Mouse (Mus musculus): ENCODE data around the gene Samd4. TPM values are rescaled to one million over a fixed set of nuclear protein-coding genes. Genes with fewer than 3 reads are reported as not detected.

The Samd4 gene
- polyA plus RNA-seq, 1 experiment, result 3.9 TPM

GRCm38 (mm10) chr14:47058969-47059368 lies 176.3 kb downstream of the Samd4 start:
- Histone ChIP-seq H3K4me1 (ENCODE audit: control insufficient read depth, insufficient read depth, low read length) (no peaks in the 10 kb centered on the region), H3K36me3 (ENCODE audit: control insufficient read depth, insufficient read depth, low read length) (no peaks in the 10 kb centered on the region), H3K27me3 (replicated peaks; ENCODE audit: control insufficient read depth, insufficient read depth, low read length) (no peaks in the 10 kb centered on the region), H3K4me3 (ENCODE audit: insufficient read depth, low read depth, low read length) (no peak overlapping the region), H3K27ac (ENCODE audit: insufficient read depth, low read depth, low read length) (no peak overlapping the region)
- no peak for TF ChIP-seq CTCF (conservative IDR thresholded peaks at IDR 0.05; ENCODE audit: insufficient read depth, insufficient read length, low read depth, low read length)
- 95% methylated on average over 2 of the region's 2 CpGs for WGBS
- no peak for DNase-seq

GRCm38 (mm10) chr14:47065067-47065466 lies 182.4 kb downstream of the Samd4 start:
- 56% methylated on average over 5 of the region's 5 CpGs for WGBS
- Histone ChIP-seq H3K27me3 (replicated peaks; ENCODE audit: control insufficient read depth, insufficient read depth, low read length) (no peaks in the 10 kb centered on the region), H3K4me3 (ENCODE audit: insufficient read depth, low read depth, low read length) (no peak overlapping the region), H3K36me3 (ENCODE audit: control insufficient read depth, insufficient read depth, low read length) (no peaks in the 10 kb centered on the region), H3K27ac (ENCODE audit: insufficient read depth, low read depth, low read length) (no peak overlapping the region), H3K4me1 (ENCODE audit: control insufficient read depth, insufficient read depth, low read length) (no peaks in the 10 kb centered on the region; the same call in 1 of the 2 replicates)
- peak; percentile 37 for DNase-seq
- TF ChIP-seq POLR2A (IDR thresholded peaks at IDR 0.05; ENCODE audit: low read depth, low read length) (no peak), CTCF (conservative IDR thresholded peaks at IDR 0.05; ENCODE audit: insufficient read depth, insufficient read length, low read depth, low read length) (no peak)

GRCm38 (mm10) chr14:47066901-47067300 lies 184.2 kb downstream of the Samd4 start:
- Histone ChIP-seq H3K36me3 (ENCODE audit: control insufficient read depth, insufficient read depth, low read length) (no peaks in the 10 kb centered on the region), H3K27ac (ENCODE audit: insufficient read depth, low read depth, low read length) (peak overlapping the region; percentile 51; the same call in 1 of the 2 replicates), H3K4me3 (ENCODE audit: insufficient read depth, low read depth, low read length) (no peak overlapping the region), H3K4me1 (ENCODE audit: control insufficient read depth, insufficient read depth, low read length) (no peaks in the 10 kb centered on the region; the same call in 1 of the 2 replicates), H3K27me3 (replicated peaks; ENCODE audit: control insufficient read depth, insufficient read depth, low read length) (no peaks in the 10 kb centered on the region)
- DNase-seq, result peak; percentile 65
- TF ChIP-seq CTCF (conservative IDR thresholded peaks at IDR 0.05; ENCODE audit: insufficient read depth, insufficient read length, low read depth, low read length) (no peak), POLR2A (IDR thresholded peaks at IDR 0.05; ENCODE audit: low read depth, low read length) (no peak)
- WGBS, result 70% methylated on average over 5 of the region's 5 CpGs

GRCm38 (mm10) chr14:47074045-47074666 lies 191.5 kb downstream of the Samd4 start:
- DNase-seq, result peak; percentile 25
- no peaks in the 10 kb centered on the region for H3K4me1 ChIP-seq (ENCODE audit: control insufficient read depth, insufficient read depth, low read length)
- no peaks in the 10 kb centered on the region for H3K27me3 ChIP-seq (replicated peaks; ENCODE audit: control insufficient read depth, insufficient read depth, low read length)
- no peaks in the 10 kb centered on the region for H3K36me3 ChIP-seq (ENCODE audit: control insufficient read depth, insufficient read depth, low read length)
- TF ChIP-seq CTCF (conservative IDR thresholded peaks at IDR 0.05; ENCODE audit: insufficient read depth, insufficient read length, low read depth, low read length), result peak; percentile 23
- TF ChIP-seq POLR2A (IDR thresholded peaks at IDR 0.05; ENCODE audit: low read depth, low read length), result no peak
- no peak overlapping the region for H3K27ac ChIP-seq (ENCODE audit: insufficient read depth, low read depth, low read length)
- WGBS, result 79% methylated on average over 18 of the region's 18 CpGs
- no peak overlapping the region for H3K4me3 ChIP-seq (ENCODE audit: insufficient read depth, low read depth, low read length)

GRCm38 (mm10) chr14:47075010-47075677 lies 192.5 kb downstream of the Samd4 start:
- Histone ChIP-seq H3K27ac (ENCODE audit: insufficient read depth, low read depth, low read length) (no peak overlapping the region), H3K4me1 (ENCODE audit: control insufficient read depth, insufficient read depth, low read length) (no peaks in the 10 kb centered on the region), H3K4me3 (ENCODE audit: insufficient read depth, low read depth, low read length) (no peak overlapping the region), H3K36me3 (ENCODE audit: control insufficient read depth, insufficient read depth, low read length) (no peaks in the 10 kb centered on the region), H3K27me3 (replicated peaks; ENCODE audit: control insufficient read depth, insufficient read depth, low read length) (no peaks in the 10 kb centered on the region)
- no peak for TF ChIP-seq CTCF (conservative IDR thresholded peaks at IDR 0.05; ENCODE audit: insufficient read depth, insufficient read length, low read depth, low read length)
- no peak for TF ChIP-seq POLR2A (IDR thresholded peaks at IDR 0.05; ENCODE audit: low read depth, low read length)
- 79% methylated on average over 14 of the region's 14 CpGs for WGBS
- DNase-seq, result no peak

- Histone ChIP-seq H3K27me3 (replicated peaks; ENCODE audit: control insufficient read depth, insufficient read depth, low read length) (no peaks in the 10 kb centered on the region), H3K4me3 (ENCODE audit: insufficient read depth, low read depth, low read length) (no peak overlapping the region), H3K27ac (ENCODE audit: insufficient read depth, low read depth, low read length) (no peak overlapping the region), H3K4me1 (ENCODE audit: control insufficient read depth, insufficient read depth, low read length) (no peaks in the 10 kb centered on the region), H3K36me3 (ENCODE audit: control insufficient read depth, insufficient read depth, low read length) (no peaks in the 10 kb centered on the region)
- 94% methylated on average over 5 of the region's 5 CpGs for WGBS
- no peak for TF ChIP-seq POLR2A (IDR thresholded peaks at IDR 0.05; ENCODE audit: low read depth, low read length)
- DNase-seq, result no peak
Observed at GRCm38 (mm10) chr14:47075856-47076255, 193.2 kb downstream of the Samd4 start.

- H3K36me3 ChIP-seq (ENCODE audit: control insufficient read depth, insufficient read depth, low read length), result no peaks in the 10 kb centered on the region
- 96% methylated on average over 14 of the region's 14 CpGs for WGBS
- TF ChIP-seq CTCF (conservative IDR thresholded peaks at IDR 0.05; ENCODE audit: insufficient read depth, insufficient read length, low read depth, low read length), result no peak
- no peaks in the 10 kb centered on the region for H3K27me3 ChIP-seq (replicated peaks; ENCODE audit: control insufficient read depth, insufficient read depth, low read length)
- no peak overlapping the region for H3K27ac ChIP-seq (ENCODE audit: insufficient read depth, low read depth, low read length)
- no peak overlapping the region for H3K4me3 ChIP-seq (ENCODE audit: insufficient read depth, low read depth, low read length)
- H3K4me1 ChIP-seq (ENCODE audit: control insufficient read depth, insufficient read depth, low read length), result no peaks in the 10 kb centered on the region
- no peak for DNase-seq
Observed at GRCm38 (mm10) chr14:47076956-47077575, 194.4 kb downstream of the Samd4 start.

All from kidney, adult 2 months (tissue).